Mouse (Mus musculus) liver, adult 2 months (tissue): ENCODE data around the gene Tcf20. TPM values are rescaled to one million over a fixed set of nuclear protein-coding genes. Genes with fewer than 3 reads are reported as not detected.

Experiments
- DNase-seq: peaks from one replicate; pipeline ENCODE4 v3.0.0-alpha.2; 2011; ENCODE audit warnings: low read depth, low spot score; ENCODE audit errors: extremely low read depth
- H3K27ac ChIP-seq: fragments of 200-500 bp; replicated peaks from 2 replicates; pipeline ENCODE4 v1.5.1; 2012; ENCODE audit warnings: low read depth, mild to moderate bottlenecking, control low read depth, inconsistent platforms, low read length; ENCODE audit not compliant: insufficient read depth
- H3K27me3 ChIP-seq: fragments of 200-500 bp; 2 replicates; pipeline ENCODE4 v1.6.1; 2012; ENCODE audit warnings: mild to moderate bottlenecking, moderate library complexity, low read length, inconsistent platforms; ENCODE audit not compliant: control insufficient read depth, insufficient read depth
- H3K36me3 ChIP-seq: fragments of 200-500 bp; 2 replicates; pipeline ENCODE4 v1.6.1; 2012; ENCODE audit warnings: low read length, inconsistent platforms; ENCODE audit not compliant: control insufficient read depth, insufficient read depth
- H3K4me1 ChIP-seq: fragments of 200-500 bp; 2 replicates; pipeline ENCODE4 v1.6.1; 2011; ENCODE audit warnings: low read length; ENCODE audit not compliant: control insufficient read depth, insufficient read depth
- H3K4me3 ChIP-seq: fragments of 200-500 bp; 2 replicates; pipeline ENCODE4 v1.5.1; 2011; ENCODE audit warnings: low read depth, mild to moderate bottlenecking, control low read depth, low read length, moderate library complexity; ENCODE audit not compliant: insufficient read depth
- H3K79me2 ChIP-seq: fragments of 200-500 bp; 2 replicates; pipeline ENCODE4 v1.6.1; 2012; ENCODE audit warnings: inconsistent platforms, mild to moderate bottlenecking, low read length, moderate library complexity; ENCODE audit not compliant: control insufficient read depth, insufficient read depth
- H3K9ac ChIP-seq: fragments of 200-500 bp; 2 replicates; pipeline ENCODE4 v1.6.1; 2012; ENCODE audit warnings: low read depth, mild to moderate bottlenecking, control low read depth, inconsistent platforms, low read length
- CTCF ChIP-seq: fragments of 200-500 bp; IDR thresholded peaks from 2 replicates; pipeline ENCODE4 v1.5.1; 2011; ENCODE audit warnings: low read depth, low read length, control low read depth
- POLR2A ChIP-seq: fragments of 200-500 bp; IDR thresholded peaks from 2 replicates; pipeline ENCODE4 v1.6.1; 2011; ENCODE audit warnings: low read length, control low read depth; ENCODE audit not compliant: insufficient read depth; ENCODE audit errors: extremely low read depth
- WGBS: fragments of 180-500 bp; shearing (Covaris S2); methylation state at CpG from one replicate; pipeline ENCODE4 v1.1.7; 2018; 5-methylcytosine and 5-hydroxymethylcytosine counted together
- polyA plus RNA-seq: library from polyadenylated mRNA; depleted of rRNA; stranded (reverse); fragments of >200 nt; gene quantifications from 2 replicates; pipeline ENCODE4 v1.2.3, GENCODE M21; 2012
- total RNA-seq: library from RNA; depleted of rRNA; stranded (reverse); fragments of >200 nt; gene quantifications from 2 replicates; pipeline ENCODE4 v1.2.3, GENCODE M21; 2014

Tcf20 gene
- total and polyA plus RNA-seq, 2 experiments: 8.7 to 22.6 TPM

DNA sequence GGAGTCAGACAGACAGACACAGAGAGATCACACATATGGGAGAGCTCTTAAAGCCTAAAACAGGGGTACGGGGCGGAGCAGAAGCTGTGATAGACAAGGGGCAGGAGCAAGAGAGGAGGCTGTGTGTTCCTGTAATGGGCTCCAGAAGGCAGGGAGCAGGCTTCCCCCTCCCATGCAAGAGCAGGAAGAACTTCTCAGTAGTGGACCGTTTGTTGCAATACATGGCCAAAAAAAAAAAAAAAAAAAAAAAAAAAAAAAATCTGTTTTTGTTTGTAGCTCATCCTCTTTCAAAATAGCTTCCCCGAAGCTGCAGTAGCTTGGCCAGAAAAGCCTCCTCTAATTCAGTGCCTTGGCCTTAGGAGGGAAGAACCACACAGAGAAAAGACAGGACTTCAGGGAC lies 43.2 kb upstream of the Tcf20 start:
- H3K9ac ChIP-seq: no peak overlapping the region
- peak; percentile 21 for DNase-seq
- no peaks in the 10 kb centered on the region for H3K36me3 ChIP-seq
- no peak overlapping the region for H3K27ac ChIP-seq
- TF ChIP-seq CTCF: no peak
- TF ChIP-seq POLR2A: no peak
- H3K79me2 ChIP-seq: no peaks in the 10 kb centered on the region
- H3K4me3 ChIP-seq: no peak overlapping the region
- WGBS: 66% methylated on average over 4 of the region's 4 CpGs
- H3K27me3 ChIP-seq: no peaks in the 10 kb centered on the region
- no peaks in the 10 kb centered on the region for H3K4me1 ChIP-seq

- no peak for DNase-seq
- Histone ChIP-seq H3K9ac (no peak overlapping the region), H3K4me1 (no peaks in the 10 kb centered on the region; the same call in 1 of the 2 replicates), H3K36me3 (no peaks in the 10 kb centered on the region), H3K27ac (no peak overlapping the region), H3K27me3 (no peaks in the 10 kb centered on the region), H3K4me3 (no peak overlapping the region), H3K79me2 (no peaks in the 10 kb centered on the region)
- 74% methylated on average over 11 of the region's 11 CpGs for WGBS
- TF ChIP-seq CTCF (no peak), POLR2A (no peak)
These were observed 42.4 kb upstream of the Tcf20 start for GRCm38 (mm10) chr15:83029725-83030718.

DNA sequence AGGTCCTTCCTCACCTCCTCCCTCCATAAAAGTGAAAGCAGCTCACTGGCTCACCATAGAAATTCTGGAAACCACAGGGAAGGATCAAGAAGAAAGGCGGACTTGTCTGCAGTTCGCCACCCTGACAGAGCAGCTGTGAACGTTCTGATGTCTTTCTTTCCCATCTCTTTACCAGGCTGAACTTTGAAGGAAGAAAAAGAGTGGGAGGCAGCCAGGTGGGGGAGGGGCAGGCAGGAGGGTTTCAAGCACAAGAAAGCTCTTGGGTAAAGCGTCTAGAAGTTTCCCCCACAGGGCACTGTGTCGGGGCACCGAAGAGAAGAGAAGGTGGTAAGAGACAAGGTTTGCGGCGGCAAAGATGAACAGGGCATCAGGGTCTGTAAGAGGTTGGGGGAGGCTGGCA lies 38.5 kb upstream of the Tcf20 start:
- DNase-seq: no peak
- Histone ChIP-seq H3K9ac (no peak overlapping the region), H3K79me2 (no peaks in the 10 kb centered on the region), H3K4me3 (no peak overlapping the region), H3K4me1 (peaks cover 4% of the 10 kb centered on the region), H3K27ac (no peak overlapping the region), H3K27me3 (no peaks in the 10 kb centered on the region), H3K36me3 (no peaks in the 10 kb centered on the region)
- TF ChIP-seq POLR2A: no peak
- no peak for TF ChIP-seq CTCF
- WGBS: 83% methylated on average over 8 of the region's 8 CpGs

- Histone ChIP-seq H3K27me3 (no peaks in the 10 kb centered on the region), H3K36me3 (no peaks in the 10 kb centered on the region), H3K27ac (no peak overlapping the region), H3K4me1 (peaks cover 5% of the 10 kb centered on the region), H3K9ac (no peak overlapping the region; the same call in 1 of the 2 replicates), H3K4me3 (no peak overlapping the region), H3K79me2 (no peaks in the 10 kb centered on the region)
- TF ChIP-seq POLR2A (no peak), CTCF (no peak)
- DNase-seq: peak; percentile 42
- 29% methylated on average over 25 of the region's 25 CpGs for WGBS
These were observed 37.5 kb upstream of the Tcf20 start for GRCm38 (mm10) chr15:83025041-83025760.

GRCm38 (mm10) chr15:83022947-83023346 lies 35.3 kb upstream of the Tcf20 start:
- H3K27ac ChIP-seq: no peak overlapping the region
- no peak for DNase-seq
- H3K4me1 ChIP-seq: peaks cover 5% of the 10 kb centered on the region
- H3K36me3 ChIP-seq: no peaks in the 10 kb centered on the region
- 75% methylated on average over 8 of the region's 8 CpGs for WGBS
- H3K79me2 ChIP-seq: no peaks in the 10 kb centered on the region
- no peak overlapping the region for H3K9ac ChIP-seq
- no peaks in the 10 kb centered on the region for H3K27me3 ChIP-seq
- H3K4me3 ChIP-seq: no peak overlapping the region
- TF ChIP-seq POLR2A (no peak), CTCF (no peak)
